Mouse (Mus musculus): ENCODE results near the gene 1110004F10Rik.
"Not testable (repeated sequence)": the region's sequence is repeated elsewhere in the genome, so short reads cannot be mapped to it uniquely, and the experiment has no call there.

The 1110004F10Rik gene

GRCm38 (mm10) chr7:116039196-116039537 lies at the start of gene 1110004F10Rik:
TSS of gene 1110004F10Rik (plus strand) at chr7:116039397.
- no peak for DNase-seq (ENCODE audit: low read depth)

- no peak for DNase-seq (ENCODE audit: low read depth)
These were observed 36.5 kb upstream of the 1110004F10Rik start for GRCm38 (mm10) chr7:116002726-116003125.

GRCm38 (mm10) chr7:116029991-116030390 lies 9.2 kb upstream of the 1110004F10Rik start:
- DNase-seq (ENCODE audit: low read depth) = no peak

GRCm38 (mm10) chr7:116030597-116031387 lies 8.4 kb upstream of the 1110004F10Rik start:
- DNase-seq (ENCODE audit: low read depth) = no peak

- no peak for DNase-seq (ENCODE audit: low read depth)
These were observed 7.8 kb upstream of the 1110004F10Rik start for GRCm38 (mm10) chr7:116031388-116031717.

- DNase-seq (ENCODE audit: low read depth) = no peak
These were observed 7.2 kb upstream of the 1110004F10Rik start for GRCm38 (mm10) chr7:116031718-116032595.

DNA sequence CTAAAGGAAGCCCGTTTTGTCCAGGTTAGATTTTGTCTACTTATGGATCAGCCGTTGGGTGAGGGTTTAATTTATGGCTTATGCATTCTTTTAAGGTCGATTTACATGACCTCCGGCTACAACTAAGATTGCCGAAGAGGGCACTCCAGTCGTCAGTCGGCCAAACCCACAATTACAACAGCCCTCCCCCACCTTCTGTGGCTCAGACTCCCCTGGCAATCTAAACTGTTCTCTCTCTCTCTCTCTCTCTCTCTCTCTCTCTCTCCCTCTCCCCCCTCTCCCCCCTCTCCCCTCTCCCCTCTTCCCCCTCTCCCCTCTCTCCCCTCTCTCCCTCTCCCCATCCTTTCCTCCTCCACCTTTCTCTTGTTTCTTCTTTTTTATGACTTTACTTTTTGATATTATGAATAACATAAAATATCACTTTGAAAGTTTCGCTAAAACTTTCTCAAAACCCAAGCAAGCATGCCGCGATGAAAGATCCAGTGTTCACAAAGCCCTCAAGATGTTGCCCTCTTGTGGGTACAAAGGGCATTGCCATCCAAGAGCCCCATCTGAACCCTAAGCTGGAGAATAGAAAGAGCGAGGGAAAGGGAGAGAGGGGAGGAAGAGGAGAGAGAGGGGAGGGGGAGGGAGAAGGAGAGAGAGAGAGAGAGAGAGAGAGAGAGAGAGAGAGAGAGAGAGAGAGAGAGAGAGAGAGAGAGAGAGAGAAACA lies 6.4 kb upstream of the 1110004F10Rik start:
- DNase-seq (ENCODE audit: low read depth) = peak; percentile 71

DNA sequence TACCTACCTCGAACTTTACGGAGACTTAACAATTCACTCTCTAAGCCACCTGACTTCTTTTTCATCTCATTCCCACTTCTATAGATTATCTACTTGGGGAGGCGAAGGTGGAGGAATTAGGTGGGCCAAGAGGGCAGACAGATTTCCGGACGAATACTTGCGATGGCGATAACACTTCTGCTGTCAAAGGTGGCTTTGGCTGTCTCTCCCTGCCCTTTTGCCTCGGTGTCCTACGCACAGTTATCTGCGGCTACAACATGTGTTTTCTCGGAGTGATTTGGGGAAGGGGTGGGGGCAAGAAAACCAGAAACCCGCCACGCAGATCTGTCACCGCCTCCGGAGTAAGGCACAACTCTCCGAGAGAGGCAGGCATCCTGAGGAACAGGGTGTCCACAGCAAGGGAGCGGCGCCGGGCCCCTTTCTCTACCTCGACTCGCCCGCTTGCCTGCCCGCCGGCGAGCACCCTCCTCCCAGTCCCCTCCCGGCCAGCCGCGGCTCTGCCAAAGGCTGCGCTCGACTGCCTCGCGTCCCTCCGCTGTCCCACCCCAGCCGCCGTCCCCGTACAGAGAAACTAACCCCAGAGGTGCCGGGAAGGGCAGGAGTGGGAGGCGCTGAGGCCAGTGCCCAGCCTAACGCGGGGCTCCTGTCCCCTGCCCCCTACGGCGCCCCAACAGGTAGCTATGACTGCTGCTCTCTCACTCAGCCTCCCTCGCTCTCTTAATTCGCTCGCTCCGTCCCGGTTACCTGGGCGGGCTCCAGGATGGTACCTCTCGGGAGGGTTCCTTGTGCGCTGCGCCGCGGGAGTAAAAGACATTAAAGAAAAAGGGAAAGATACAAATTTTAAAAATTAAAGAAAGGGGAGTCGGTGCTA lies 5.6 kb upstream of the 1110004F10Rik start:
- DNase-seq (ENCODE audit: low read depth) = no peak

DNA sequence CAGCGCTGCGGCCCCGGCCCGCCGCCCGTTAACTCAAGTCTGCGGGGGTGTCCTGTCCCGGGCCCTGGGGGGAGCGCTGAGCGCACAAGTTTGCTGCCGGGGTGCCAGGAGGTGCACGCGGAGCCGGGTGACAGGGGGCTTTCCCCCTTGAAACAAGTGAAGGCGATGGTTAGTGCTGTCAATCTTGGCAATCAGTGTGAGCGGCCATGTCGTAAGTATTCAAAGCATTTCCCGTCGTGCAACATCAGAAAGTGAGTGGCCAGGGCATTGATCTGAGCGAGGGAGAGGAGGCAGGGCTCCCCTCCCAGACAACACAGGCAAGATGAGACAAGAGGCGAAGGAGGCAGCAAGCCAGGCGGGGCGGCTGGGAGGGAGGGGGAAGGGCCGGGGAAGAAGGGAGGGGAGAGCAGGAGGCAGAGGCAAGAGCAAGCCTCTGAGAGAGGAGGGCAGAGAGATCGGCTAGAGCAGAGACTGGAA lies 4.9 kb upstream of the 1110004F10Rik start:
- peak; percentile 30 for DNase-seq (ENCODE audit: low read depth)

GRCm38 (mm10) chr7:116035504-116035903 lies 3.7 kb upstream of the 1110004F10Rik start:
- DNase-seq (ENCODE audit: low read depth) = no peak

DNA sequence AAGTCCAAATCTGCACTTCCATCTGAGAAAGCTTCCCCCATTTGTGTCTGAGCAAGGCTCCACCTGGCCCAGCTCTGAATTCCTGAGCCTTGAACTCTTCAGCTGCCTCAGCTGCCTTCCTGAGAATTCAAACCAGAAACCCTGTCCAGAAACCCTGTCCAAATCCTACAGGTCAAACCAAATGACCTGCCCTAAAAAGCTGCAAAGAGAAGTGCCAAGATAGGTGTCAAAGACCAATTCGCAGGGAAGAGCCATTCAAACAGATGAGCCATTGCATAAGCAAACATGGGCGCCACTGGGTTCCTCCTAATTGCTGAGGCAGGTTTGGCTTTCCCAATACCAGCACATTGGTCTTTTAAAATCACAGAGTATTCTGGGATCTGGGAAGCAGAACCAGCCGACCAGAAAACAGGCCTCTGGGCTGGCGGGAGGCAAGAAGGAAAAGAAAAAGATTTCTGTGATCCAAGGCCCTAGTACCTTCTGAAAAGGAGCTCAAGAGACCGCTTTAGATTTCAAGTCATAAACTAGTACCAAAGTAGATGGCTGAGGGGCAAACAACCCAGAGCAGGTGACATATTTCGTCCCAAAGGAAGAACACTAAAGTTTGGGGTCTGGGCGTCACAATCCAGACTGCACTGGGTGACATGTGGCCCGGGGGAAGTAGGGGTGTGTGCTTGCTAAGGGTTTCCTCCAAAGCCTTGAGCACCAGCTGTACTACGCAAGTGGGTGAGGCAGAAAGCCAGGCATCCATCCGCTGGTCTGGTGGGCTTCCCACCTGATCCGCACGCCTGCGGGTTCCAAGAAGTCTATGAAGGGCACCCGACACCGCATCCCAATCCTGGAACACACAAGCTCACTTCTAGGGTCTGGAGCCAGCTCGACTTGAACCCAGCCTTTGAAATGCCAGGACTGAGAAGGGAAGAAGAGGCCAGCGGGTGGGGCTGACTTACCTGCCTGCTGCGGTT lies 2.3 kb upstream of the 1110004F10Rik start:
- no peak for DNase-seq (ENCODE audit: low read depth)

- DNase-seq (ENCODE audit: low read depth) = no peak
These were observed 1.2 kb upstream of the 1110004F10Rik start for GRCm38 (mm10) chr7:116038024-116038423.

- no peak for DNase-seq (ENCODE audit: low read depth)
These were observed 686 bp upstream of the 1110004F10Rik start, which contains the start of gene Sox6 for GRCm38 (mm10) chr7:116038511-116038910. TSS of gene Sox6 (minus strand) at chr7:116038796.

DNA sequence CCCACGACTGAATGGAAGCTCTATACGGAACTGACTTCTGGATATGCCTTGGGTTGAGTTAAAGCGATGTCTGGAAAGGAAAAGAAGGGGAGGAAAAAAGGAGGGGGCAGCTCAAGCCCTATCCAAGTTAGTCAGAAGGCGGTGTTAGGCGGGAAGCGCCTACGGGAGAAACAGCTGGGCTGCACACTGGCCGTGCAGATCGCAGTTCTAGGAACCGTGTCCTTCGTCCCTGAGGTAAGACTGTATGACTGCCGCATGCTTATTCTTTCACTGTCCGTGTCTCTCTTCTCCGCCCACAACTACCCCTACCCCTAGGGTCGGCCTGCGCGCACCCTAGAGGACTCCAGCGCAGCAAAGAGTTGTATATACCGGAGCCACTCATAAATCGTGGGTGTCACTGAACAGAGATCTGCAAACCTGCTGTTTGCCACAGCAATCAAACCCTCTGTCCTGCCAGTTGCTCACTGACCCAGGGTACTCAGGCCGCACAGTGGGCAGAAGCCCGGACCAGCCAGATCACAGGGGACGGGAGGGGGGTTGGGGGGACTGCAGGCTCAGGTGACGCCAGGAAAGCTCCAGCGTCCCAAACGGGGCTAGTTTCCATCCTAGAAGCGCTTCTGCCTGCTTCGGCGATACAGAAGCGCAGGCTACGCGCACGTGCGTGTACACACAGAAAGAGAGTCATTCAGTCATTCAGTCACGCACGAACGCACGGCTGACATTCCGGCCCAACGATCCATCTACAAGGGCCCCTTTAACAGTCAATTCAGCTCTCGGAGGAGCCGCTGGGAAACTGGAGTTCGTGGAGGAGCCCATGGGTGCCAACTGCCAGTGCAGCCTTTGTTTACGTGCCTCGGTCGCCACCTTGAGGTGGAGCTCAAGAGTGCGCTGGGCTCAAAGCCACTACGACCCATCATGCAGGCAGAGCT lies 605 bp downstream of the 1110004F10Rik start:
- peak; percentile 51 for DNase-seq (ENCODE audit: low read depth)

GRCm38 (mm10) chr7:116040470-116041019 lies 1.3 kb downstream of the 1110004F10Rik start:
- DNase-seq (ENCODE audit: low read depth) = no peak

GRCm38 (mm10) chr7:116060739-116061138 lies 21.5 kb downstream of the 1110004F10Rik start:
- no peak for DNase-seq (ENCODE audit: low read depth)

DNA sequence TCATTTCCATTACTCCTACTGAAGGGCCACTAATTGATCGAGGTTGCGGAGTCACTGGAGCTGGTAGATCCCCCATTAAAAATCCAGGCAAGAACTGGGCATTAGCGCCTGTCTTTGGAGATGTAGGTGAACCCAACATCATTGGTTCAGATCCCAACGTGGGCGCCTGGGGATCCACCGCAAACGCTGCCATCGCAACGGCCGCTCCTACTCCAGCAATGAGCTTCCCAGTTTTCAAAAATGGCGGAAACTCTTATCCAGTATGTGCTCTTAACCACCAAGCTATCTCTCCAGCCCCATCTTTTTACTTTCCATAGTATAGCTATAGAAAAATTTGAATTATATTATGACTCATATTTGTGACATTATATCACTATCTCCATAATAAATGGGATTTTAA lies 45.2 kb downstream of the 1110004F10Rik start, which contains the start of gene Gm4353:
Gm4353 (minus strand) TSS at position 270 of the 400 bp plus-strand sequence.
- not testable (repeated sequence) for DNase-seq (ENCODE audit: low read depth)

DNA sequence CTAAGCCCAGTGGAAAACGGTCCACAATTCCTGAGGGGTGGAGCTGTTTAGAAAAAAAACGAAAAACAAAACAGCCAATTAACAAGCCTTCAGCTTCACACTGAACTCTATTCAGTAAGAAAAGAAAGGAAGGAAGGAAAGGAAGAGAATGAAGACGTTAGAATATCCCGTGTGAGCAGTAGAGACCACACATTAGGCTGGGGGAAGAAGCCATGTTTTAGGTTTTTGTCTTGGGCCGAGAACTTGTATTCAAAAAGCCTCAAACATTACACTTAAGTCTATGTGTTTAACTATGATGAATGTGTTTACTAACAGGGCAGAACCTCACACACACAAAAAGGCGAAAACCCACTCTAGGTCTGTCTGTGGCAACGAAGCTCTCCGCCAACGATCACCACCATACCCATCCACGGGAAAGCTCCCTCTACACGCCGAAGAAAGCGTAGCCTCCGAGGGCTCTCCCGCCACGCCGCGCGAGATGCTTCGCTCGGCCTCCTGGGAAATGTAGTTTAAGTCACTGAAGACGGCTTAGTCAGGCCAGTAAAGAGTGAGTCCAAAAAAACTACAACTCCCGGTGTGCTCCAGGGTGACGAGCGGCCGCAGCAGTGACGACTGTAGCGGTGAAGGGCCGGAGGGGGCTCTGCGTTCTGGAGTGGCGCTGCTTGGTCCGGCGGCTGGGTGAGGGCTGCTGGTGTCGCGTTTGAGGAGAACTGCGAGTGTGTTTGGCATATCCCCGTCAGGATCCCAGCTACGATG lies 53.7 kb downstream of the 1110004F10Rik start:
- peak; percentile 95 for DNase-seq (ENCODE audit: low read depth)
